Mouse (Mus musculus): ENCODE measurements around the gene Numa1.

DNA sequence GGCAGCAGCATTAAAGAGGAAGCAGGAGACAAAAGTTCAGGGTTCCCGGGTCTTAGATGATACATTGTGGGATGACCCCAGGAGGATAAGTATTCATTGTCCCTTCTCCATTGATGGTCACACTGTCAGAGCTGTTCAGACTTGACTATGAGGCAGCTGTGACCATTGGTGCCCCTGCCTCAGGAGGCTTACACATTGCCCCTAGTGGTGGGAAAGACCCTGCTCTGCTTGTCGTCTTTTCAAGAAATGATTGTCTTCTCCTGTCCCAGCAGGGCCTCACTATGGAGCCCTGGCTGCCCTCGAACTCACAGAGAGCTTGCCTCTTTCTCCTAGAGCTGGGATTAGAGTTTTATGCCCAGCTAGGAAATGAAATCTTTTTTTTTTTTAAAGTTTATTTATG, 21.9 kb upstream of the Numa1 start:
- TF ChIP-seq CTCF (IDR thresholded peaks at IDR 0.05; ENCODE audit: low read depth), result peak; percentile 48
- no peak for TF ChIP-seq EP300 (optimal IDR thresholded peaks at IDR 0.05)

Measured in stomach, postnatal 0 days (tissue).